Mouse (Mus musculus) heart, embryonic 13.5 days (tissue): ENCODE data around the gene Capn1. TPM values are rescaled to one million over a fixed set of nuclear protein-coding genes. Genes with fewer than 3 reads are reported as not detected.
A peak's percentile ranks its signal among the peaks of the same experiment; 100 is the strongest.

Experiments used
- ATAC-seq: fragments of 200-750 bp; cut with Nextera tagmentation; 2 replicates; pipeline ENCODE4 v1.8.0; 2017; ENCODE audit warnings: moderate TSS enrichment; ENCODE audit not compliant: insufficient number of reproducible peaks, low FRiP score, low TSS enrichment; ENCODE audit errors: extremely low read depth
- H3K27ac ChIP-seq: fragments of 300-500 bp; sonication (generic); replicated peaks from 2 replicates; pipeline ENCODE4 v1.5.1; 2015; ENCODE audit warnings: moderate library complexity, mild to moderate bottlenecking, inconsistent platforms
- H3K27me3 ChIP-seq: fragments of 300-500 bp; sonication (generic); replicated peaks from 2 replicates; pipeline ENCODE4 v1.6.1; 2015; ENCODE audit warnings: mild to moderate bottlenecking, inconsistent platforms
- H3K36me3 ChIP-seq: fragments of 300-500 bp; sonication (generic); 2 replicates; pipeline ENCODE4 v1.6.1; 2015; ENCODE audit warnings: mild to moderate bottlenecking, inconsistent platforms
- H3K4me1 ChIP-seq: fragments of 300-500 bp; sonication (generic); 2 replicates; pipeline ENCODE4 v1.6.1; 2015; ENCODE audit warnings: inconsistent platforms
- H3K4me2 ChIP-seq: fragments of 300-500 bp; sonication (generic); 2 replicates; pipeline ENCODE4 v1.6.1; 2015; ENCODE audit warnings: inconsistent platforms, mild to moderate bottlenecking, moderate library complexity
- H3K4me3 ChIP-seq: fragments of 300-500 bp; sonication (generic); 2 replicates; pipeline ENCODE4 v1.5.1; 2015; ENCODE audit warnings: moderate library complexity, mild to moderate bottlenecking, inconsistent platforms
- H3K9ac ChIP-seq: fragments of 300-500 bp; sonication (generic); 2 replicates; pipeline ENCODE4 v1.6.1; 2015; ENCODE audit warnings: inconsistent platforms, mild to moderate bottlenecking, moderate library complexity
- H3K9me3 ChIP-seq: fragments of 300-500 bp; sonication (generic); 2 replicates; pipeline ENCODE4 v1.6.1; 2016; ENCODE audit warnings: inconsistent platforms
- WGBS: fragments of 180-500 bp; shearing (Covaris S2); methylation state at CpG from one replicate; pipeline ENCODE4 v1.1.7; 2015; ENCODE audit warnings: mixed read lengths; 5-methylcytosine and 5-hydroxymethylcytosine counted together
- polyA plus RNA-seq: library from polyadenylated mRNA; unstranded; fragments of >200 nt; fragmentation: Nextera tagmentation; extraction: Ambion mirVana; gene quantifications from 2 replicates; pipeline ENCODE4 v1.2.1, GENCODE M21; 2015

The Capn1 gene
- polyA plus RNA-seq, 1 experiment from 2014 or later = 6.0 TPM

- ATAC-seq = no peak
- Histone ChIP-seq H3K27ac (no peak overlapping the region), H3K4me3 (no peak overlapping the region), H3K9ac (no peak overlapping the region), H3K27me3 (no peaks in the 10 kb centered on the region), H3K9me3 (no peaks in the 10 kb centered on the region), H3K4me2 (no peak overlapping the region), H3K36me3 (no peaks in the 10 kb centered on the region), H3K4me1 (no peaks in the 10 kb centered on the region)
These were observed 22.0 kb upstream of the Capn1 start for GRCm38 (mm10) chr19:6037695-6038094.

DNA sequence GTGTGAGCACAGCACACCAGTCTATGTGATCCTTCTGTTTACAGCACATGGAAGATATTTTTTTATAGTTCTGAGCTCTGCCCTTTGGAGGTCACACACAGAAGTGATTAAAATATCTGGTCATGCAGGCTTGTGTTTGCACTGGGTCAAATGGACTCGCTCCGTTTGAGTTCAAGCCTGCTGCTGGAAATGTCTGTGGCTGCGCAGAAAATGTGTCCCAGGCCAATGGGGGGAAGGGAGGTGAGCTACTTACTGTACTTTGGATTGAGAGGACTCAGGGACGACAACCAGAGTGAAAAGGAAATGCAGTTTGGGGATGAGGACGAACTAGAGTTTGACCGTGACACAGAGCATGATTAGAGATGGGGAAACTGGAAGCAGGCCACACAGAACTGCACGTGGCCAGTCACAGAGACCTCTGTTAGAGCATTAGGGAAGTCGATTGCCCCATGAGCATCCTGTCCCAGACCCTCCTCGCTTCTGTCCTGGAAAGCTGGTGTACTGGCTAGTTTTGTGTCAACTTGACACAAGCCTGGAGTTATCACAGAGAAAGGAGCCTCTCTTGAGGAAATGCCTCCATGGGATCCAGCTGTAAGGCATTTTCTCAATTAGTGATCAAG, 20.4 kb upstream of the Capn1 start:
- no peak overlapping the region for H3K9ac ChIP-seq
- H3K27ac ChIP-seq = no peak overlapping the region
- ATAC-seq = no peak
- peaks cover 4% of the 10 kb centered on the region; the same call in 1 of the 2 replicates for H3K27me3 ChIP-seq
- H3K9me3 ChIP-seq = no peaks in the 10 kb centered on the region
- H3K4me3 ChIP-seq = no peak overlapping the region
- no peak overlapping the region for H3K4me2 ChIP-seq
- H3K36me3 ChIP-seq = no peaks in the 10 kb centered on the region
- H3K4me1 ChIP-seq = no peaks in the 10 kb centered on the region
- 68% methylated on average over 9 of the region's 9 CpGs for WGBS

DNA sequence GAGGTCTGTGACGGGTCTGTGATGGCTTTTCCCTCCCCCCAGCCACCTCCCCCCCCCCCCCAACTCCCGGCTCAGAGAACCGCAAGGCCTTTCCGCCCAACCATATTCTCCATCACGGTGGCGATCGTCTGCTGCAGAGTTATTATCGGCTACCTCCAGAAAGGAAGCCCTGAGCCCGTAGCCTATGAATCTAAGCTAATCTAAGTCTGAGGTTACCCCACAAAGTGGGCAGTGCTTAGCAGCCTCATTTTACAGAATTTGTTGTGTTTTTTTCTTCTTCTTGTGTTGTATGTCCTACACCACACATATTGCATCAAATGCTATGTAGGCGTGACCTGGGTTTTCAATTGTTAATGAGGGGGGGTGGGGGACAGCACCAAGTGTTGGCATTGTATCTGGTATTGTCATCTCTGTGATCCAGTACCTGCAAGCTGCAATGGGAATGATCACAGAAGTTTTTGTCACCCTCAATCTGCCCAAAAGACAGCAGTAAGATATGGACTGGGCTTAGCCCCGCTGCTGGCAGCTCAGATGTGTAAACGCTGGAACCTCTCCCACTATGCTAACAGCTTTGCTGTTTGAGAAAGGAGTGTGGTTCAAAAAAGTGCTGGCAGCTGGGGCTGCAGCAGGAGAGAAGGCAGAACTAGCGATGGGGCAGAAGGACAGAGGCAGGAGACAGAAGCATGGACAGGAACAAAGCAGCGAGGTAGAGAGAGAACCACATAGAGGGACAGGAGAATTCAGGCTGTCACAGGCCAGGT, 15.0 kb upstream of the Capn1 start:
- no peaks in the 10 kb centered on the region for H3K36me3 ChIP-seq
- no peak overlapping the region for H3K9ac ChIP-seq
- no peak overlapping the region for H3K4me3 ChIP-seq
- H3K9me3 ChIP-seq = no peaks in the 10 kb centered on the region
- H3K4me2 ChIP-seq = no peak overlapping the region
- H3K27me3 ChIP-seq = peaks cover 8% of the 10 kb centered on the region; the same call in 1 of the 2 replicates
- WGBS = 66% methylated on average over 14 of the region's 14 CpGs
- H3K4me1 ChIP-seq = no peaks in the 10 kb centered on the region
- ATAC-seq = no peak
- no peak overlapping the region for H3K27ac ChIP-seq

GRCm38 (mm10) chr19:6029426-6029825, 13.7 kb upstream of the Capn1 start:
- Histone ChIP-seq H3K4me3 (no peak overlapping the region), H3K27ac (no peak overlapping the region), H3K9me3 (no peaks in the 10 kb centered on the region), H3K9ac (no peak overlapping the region), H3K4me2 (no peak overlapping the region), H3K4me1 (no peaks in the 10 kb centered on the region), H3K36me3 (no peaks in the 10 kb centered on the region), H3K27me3 (peaks cover 8% of the 10 kb centered on the region; the same call in 1 of the 2 replicates)
- WGBS = 76% methylated on average over 9 of the region's 9 CpGs
- no peak for ATAC-seq

DNA sequence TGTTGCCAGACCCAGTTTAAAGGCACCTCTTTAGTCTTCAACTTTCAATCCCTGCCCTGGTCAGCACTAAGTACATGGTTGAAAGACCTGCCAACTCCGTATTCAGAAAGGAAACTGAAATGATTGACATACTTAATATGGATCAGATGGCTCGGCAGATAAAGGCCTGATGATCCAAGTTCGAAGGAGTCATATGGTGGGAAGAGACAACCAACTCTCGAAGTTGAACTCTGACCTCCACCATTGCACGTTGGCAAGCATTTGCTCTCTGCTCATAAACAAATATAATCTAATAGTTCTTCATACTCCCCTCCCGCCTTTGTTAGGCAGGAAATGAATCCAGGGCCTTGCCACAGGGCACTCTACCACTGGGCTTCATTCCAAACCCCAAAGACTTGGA, 13.3 kb upstream of the Capn1 start:
- ATAC-seq = no peak
- H3K36me3 ChIP-seq = no peaks in the 10 kb centered on the region
- no peaks in the 10 kb centered on the region for H3K9me3 ChIP-seq
- H3K27me3 ChIP-seq = peaks cover 8% of the 10 kb centered on the region; the same call in 1 of the 2 replicates
- no peak overlapping the region for H3K27ac ChIP-seq
- no peak overlapping the region for H3K4me2 ChIP-seq
- no peak overlapping the region for H3K9ac ChIP-seq
- no peak overlapping the region for H3K4me3 ChIP-seq
- H3K4me1 ChIP-seq = no peaks in the 10 kb centered on the region
- WGBS = 78% methylated on average over 6 of the region's 6 CpGs

DNA sequence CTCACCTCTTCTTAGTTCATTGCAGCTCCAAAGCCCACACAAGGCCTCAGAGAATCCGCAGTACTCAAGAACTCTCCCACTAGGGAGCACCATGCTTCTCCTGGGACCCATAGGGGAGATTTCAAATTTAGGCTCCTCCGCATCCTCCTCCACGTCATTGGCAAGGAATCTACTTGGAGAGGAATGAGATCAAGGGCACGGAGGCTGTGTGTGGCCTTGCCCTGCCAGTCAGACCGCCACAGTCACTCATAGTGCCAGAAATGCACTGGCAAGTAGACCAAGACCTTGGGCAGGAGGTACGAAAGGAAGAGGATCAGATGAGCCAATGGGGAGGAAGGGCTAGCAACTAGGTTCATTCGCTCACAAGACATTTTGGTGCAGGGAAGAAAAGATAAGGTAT, 8.2 kb upstream of the Capn1 start:
- Histone ChIP-seq H3K27ac (no peak overlapping the region), H3K4me1 (no peaks in the 10 kb centered on the region), H3K27me3 (0 out of 2 replicates have a peak, but pooled peaks cover 4% of the 10 kb centered on the region), H3K9me3 (no peaks in the 10 kb centered on the region), H3K4me3 (no peak overlapping the region), H3K36me3 (no peaks in the 10 kb centered on the region), H3K9ac (no peak overlapping the region), H3K4me2 (no peak overlapping the region)
- ATAC-seq = no peak
- WGBS = 72% methylated on average over 7 of the region's 7 CpGs

- Histone ChIP-seq H3K4me1 (no peaks in the 10 kb centered on the region), H3K27ac (no peak overlapping the region), H3K9ac (no peak overlapping the region), H3K4me2 (no peak overlapping the region), H3K4me3 (no peak overlapping the region), H3K27me3 (0 out of 2 replicates have a peak, but pooled peaks cover 4% of the 10 kb centered on the region), H3K9me3 (no peaks in the 10 kb centered on the region), H3K36me3 (no peaks in the 10 kb centered on the region)
- 49% methylated on average over 8 of the region's 8 CpGs for WGBS
- ATAC-seq = no peak
These were observed 7.4 kb upstream of the Capn1 start for GRCm38 (mm10) chr19:6023059-6023458.

GRCm38 (mm10) chr19:6020276-6020675, 4.6 kb upstream of the Capn1 start:
- Histone ChIP-seq H3K9me3 (no peaks in the 10 kb centered on the region), H3K4me1 (peaks cover 11% of the 10 kb centered on the region)
- WGBS = 46% methylated on average over 3 of the region's 3 CpGs

GRCm38 (mm10) chr19:6018142-6019089, 2.7 kb upstream of the Capn1 start:
- Histone ChIP-seq H3K9ac (no peak overlapping the region), H3K4me3 (no peak overlapping the region), H3K4me1 (peaks cover 20% of the 10 kb centered on the region), H3K9me3 (no peaks in the 10 kb centered on the region), H3K27ac (no peak overlapping the region), H3K4me2 (no peak overlapping the region), H3K36me3 (no peaks in the 10 kb centered on the region), H3K27me3 (peaks cover 7% of the 10 kb centered on the region)
- WGBS = 27% methylated on average over 15 of the region's 15 CpGs
- no peak for ATAC-seq

More at GRCm38 (mm10) chr19:6020276-6020675, 4.6 kb upstream of the Capn1 start:
- no peak for ATAC-seq
- Histone ChIP-seq H3K4me3 (no peak overlapping the region), H3K36me3 (no peaks in the 10 kb centered on the region), H3K27ac (no peak overlapping the region), H3K9ac (no peak overlapping the region), H3K27me3 (peaks cover 7% of the 10 kb centered on the region), H3K4me2 (no peak overlapping the region)

- Histone ChIP-seq H3K9me3 (no peaks in the 10 kb centered on the region), H3K4me3 (no peak overlapping the region), H3K9ac (peak overlapping the region; percentile 77; the same call in 1 of the 2 replicates), H3K36me3 (no peaks in the 10 kb centered on the region), H3K4me1 (peaks cover 20% of the 10 kb centered on the region), H3K27me3 (peaks cover 7% of the 10 kb centered on the region), H3K4me2 (peak overlapping the region; percentile 81), H3K27ac (no peak overlapping the region)
- WGBS = 36% methylated on average over 7 of the region's 7 CpGs
- no peak for ATAC-seq
These were observed 835 bp upstream of the Capn1 start for GRCm38 (mm10) chr19:6016532-6016931.

DNA sequence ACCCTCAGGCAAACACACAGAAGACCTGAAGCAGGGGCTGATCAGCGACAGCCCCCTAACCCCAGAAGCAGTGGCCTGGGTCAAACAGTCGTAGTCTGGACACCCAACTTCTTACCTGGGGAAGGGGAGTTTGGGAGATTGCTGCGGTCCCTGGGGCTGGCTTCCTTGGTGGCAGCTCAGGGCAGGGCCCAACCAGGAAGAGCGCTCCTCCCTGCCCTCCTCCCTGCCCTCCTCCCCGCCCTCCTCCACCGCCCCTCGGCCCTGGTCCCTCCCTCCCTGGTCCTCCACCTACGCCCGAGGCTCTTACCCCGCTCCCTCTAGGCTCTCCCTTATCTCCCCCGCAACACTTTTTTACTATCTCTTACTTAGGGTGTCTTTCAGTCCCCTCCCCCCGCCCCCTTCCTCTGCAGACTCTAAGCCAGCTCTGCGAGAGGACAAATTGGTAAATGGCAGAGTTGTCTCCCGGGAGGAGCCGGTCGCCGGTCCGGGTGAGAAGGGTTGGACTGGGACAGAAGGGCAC, 646 bp downstream of the Capn1 start:
- peak; percentile 69 for ATAC-seq
- H3K9me3 ChIP-seq = no peaks in the 10 kb centered on the region
- peaks cover 7% of the 10 kb centered on the region for H3K27me3 ChIP-seq
- peak overlapping the region; percentile 61 for H3K27ac ChIP-seq
- H3K4me2 ChIP-seq = peak overlapping the region; percentile 81
- peak overlapping the region; percentile 77 for H3K9ac ChIP-seq
- peak overlapping the region; percentile 59 for H3K4me3 ChIP-seq
- H3K36me3 ChIP-seq = no peaks in the 10 kb centered on the region
- peaks cover 20% of the 10 kb centered on the region for H3K4me1 ChIP-seq
- 2% methylated on average over 18 of the region's 18 CpGs for WGBS
